ENCODE assay signal across 8 mouse cellular contexts in the genomic region with DNA sequence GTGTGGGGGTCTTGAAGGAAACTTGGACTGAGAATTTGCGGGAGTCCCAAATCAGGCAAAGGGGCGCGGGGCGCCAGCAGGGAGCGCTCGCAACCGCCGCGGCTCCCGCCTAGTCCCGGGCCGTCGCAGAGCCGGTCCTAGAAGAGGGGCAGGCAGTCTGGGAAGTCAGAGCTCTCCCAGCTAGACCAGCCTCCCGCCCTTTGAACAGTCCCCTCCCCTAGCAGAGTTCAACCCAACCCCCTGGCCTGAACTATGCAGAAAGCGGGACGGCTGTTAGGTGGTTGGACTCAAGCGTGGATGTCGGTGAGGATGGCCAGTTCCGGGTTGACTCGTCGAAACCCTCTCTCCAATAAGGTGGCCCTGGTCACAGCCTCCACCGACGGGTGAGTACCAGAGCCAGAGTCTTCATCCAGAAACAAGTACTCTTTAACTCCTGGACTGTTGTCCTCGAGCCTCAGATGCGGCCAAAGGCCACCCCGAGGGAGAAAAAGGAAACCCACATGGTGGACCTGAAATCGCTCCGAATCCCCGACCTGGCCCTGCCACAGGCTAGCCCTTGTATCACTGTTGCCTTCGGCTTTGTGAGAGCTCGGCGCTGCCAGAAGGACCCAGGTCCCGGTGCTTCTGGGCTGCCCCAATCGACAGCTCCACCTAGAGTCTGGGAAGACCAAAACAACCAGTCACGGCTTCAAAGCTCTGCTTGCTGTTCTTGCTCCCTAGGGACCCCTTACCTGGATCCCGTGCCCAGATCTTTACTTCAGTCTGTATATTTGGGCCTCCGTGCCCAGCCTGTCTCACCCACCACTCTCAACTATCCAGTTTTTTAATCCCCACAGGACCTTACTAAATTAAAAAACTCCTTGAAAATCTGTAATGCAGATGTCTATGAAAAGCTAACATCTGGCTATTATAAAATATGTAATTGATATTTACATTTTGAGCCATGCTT. TPM values are rescaled to one million over a fixed set of nuclear protein-coding genes. Genes with fewer than 3 reads are reported as not detected.
A peak's percentile ranks its signal among the peaks of the same experiment; 100 is the strongest.
DNase-seq lines count a peak whose midpoint lies in the region; ATAC-seq and TF ChIP-seq lines count a peak whose summit lies in the region.

TSS of gene Dhrs4 (plus strand) at position 108 of the 949 bp plus-strand sequence.

- peak within 1 kb of the TSS; percentile 59 for H3K4me2 ChIP-seq in lung, embryonic 16.5 days (ENCODE audit: low read depth, low read length)

- H3K27ac ChIP-seq in cerebellum, adult 2 months (ENCODE audit: insufficient read depth, low read length) = peak within 1 kb of the TSS; percentile 16; the same call in 1 of the 2 replicates
- peak within 1 kb of the TSS; percentile 69 for H3K27ac ChIP-seq in lung, embryonic 16.5 days (ENCODE audit: low read length)
- H3K27ac ChIP-seq in thymus, adult 2 months (ENCODE audit: control insufficient read depth, insufficient read depth, low read length) = peak within 1 kb of the TSS; percentile 80

- TF ChIP-seq POLR2A in cerebellum, adult 2 months (IDR thresholded peaks at IDR 0.05; ENCODE audit: borderline replicate concordance, insufficient read depth, low read length) = peak; percentile 53; the same call in 1 of the 2 replicates
- 0 out of 2 replicates have a peak, but pooled peaks have one; percentile 2 for TF ChIP-seq POLR2A in thymus, adult 2 months (IDR thresholded peaks at IDR 0.05; ENCODE audit: control insufficient read depth, extremely low read depth, insufficient read depth, low read length, poor library complexity)

- peaks cover 7% of the 10 kb centered on the region for H3K36me3 ChIP-seq in lung, embryonic 16.5 days (ENCODE audit: control insufficient read depth, insufficient read depth, low read length)
- no peaks in the 10 kb centered on the region for H3K36me3 ChIP-seq in thymus, adult 2 months (ENCODE audit: control insufficient read depth, insufficient read depth, low read length)

- peak; percentile 62; the same call in 1 of the 2 replicates for TF ChIP-seq CTCF in cerebellum, adult 2 months (IDR thresholded peaks at IDR 0.05; ENCODE audit: borderline replicate concordance, insufficient read depth, low read depth, low read length)
- peak; percentile 80 for TF ChIP-seq CTCF in thymus, adult 2 months (IDR thresholded peaks at IDR 0.05; ENCODE audit: borderline replicate concordance, control insufficient read depth, extremely low read depth, insufficient read depth, low read length, poor library complexity)

- H3K27me3 ChIP-seq in cerebellum, adult 2 months (ENCODE audit: control insufficient read depth, insufficient read depth, low read length) = no peaks in the 10 kb centered on the region
- no peaks in the 10 kb centered on the region for H3K27me3 ChIP-seq in lung, embryonic 16.5 days (ENCODE audit: control insufficient read depth, insufficient read depth, low read depth, low read length)
- no peaks in the 10 kb centered on the region for H3K27me3 ChIP-seq in thymus, adult 2 months (ENCODE audit: control insufficient read depth, insufficient read depth, low read length)

- H3K4me1 ChIP-seq in cerebellum, adult 2 months (ENCODE audit: control insufficient read depth, insufficient read depth, low read length) = peaks cover 4% of the 10 kb centered on the region; the same call in 1 of the 2 replicates
- peaks cover 10% of the 10 kb centered on the region for H3K4me1 ChIP-seq in lung, embryonic 16.5 days (replicated peaks; ENCODE audit: control insufficient read depth, insufficient read depth, low read length)
- no peaks in the 10 kb centered on the region for H3K4me1 ChIP-seq in thymus, adult 2 months (replicated peaks; ENCODE audit: control insufficient read depth, insufficient read depth, low read length)

- H3K9ac ChIP-seq in lung, embryonic 16.5 days (ENCODE audit: low read length) = peak within 1 kb of the TSS; percentile 76

- ATAC-seq in frontal cortex, adult (ENCODE audit: low TSS enrichment) = peak; percentile 98
- peak; percentile 88 to 92 for ATAC-seq in hematopoietic stem cell, adult 5-6 weeks (replicated peaks in 1 of 2; ENCODE audit: insufficient read depth in 1 of 2, low FRiP score in 2 of 2, low TSS enrichment in 1 of 2, low read depth in 1 of 2, poor library complexity in 2 of 2, severe bottlenecking in 2 of 2)
- ATAC-seq in lung, embryonic 16.5 days (ENCODE audit: low read depth) = peak; percentile 99

- H3K9me3 ChIP-seq in lung, embryonic 16.5 days (ENCODE audit: control insufficient read depth, low read length) = no peaks in the 10 kb centered on the region

- WGBS in cerebellum, adult 2 months = 2% methylated on average over 38 of the region's 38 CpGs
- under 1% methylated on average over 37 of the region's 38 CpGs for WGBS in lung, embryonic 16.5 days
- 1% methylated on average over 38 of the region's 38 CpGs for WGBS in thymus, adult 2 months

- peak within 1 kb of the TSS; percentile 84 for H3K4me3 ChIP-seq in cerebellum, adult 2 months (replicated peaks; ENCODE audit: insufficient read depth, low read depth, low read length)
- peak within 1 kb of the TSS; percentile 63 for H3K4me3 ChIP-seq in lung, embryonic 16.5 days (ENCODE audit: low read length)
- peak within 1 kb of the TSS; percentile 85 for H3K4me3 ChIP-seq in thymus, adult 2 months (ENCODE audit: control insufficient read depth, insufficient read depth, low read length)

- peak; percentile 74 for DNase-seq in MEL-GATA-1-ER (ENCODE audit: extremely low read depth, low read depth)
- peak; percentile 82 to 83 for DNase-seq in cerebellum, adult 2 months
- peak; percentile 58 for DNase-seq in layer of hippocampus, adult 9-10 months (ENCODE audit: low spot score)
- DNase-seq in ovary, adult 18-20 months (ENCODE audit: low spot score) = peak; percentile 74
- DNase-seq in thymus, adult 2 months = peak; percentile 86

RNA-seq across cellular contexts. Expression of gene Dhrs4, which starts in this region (rescaled TPM):
- 18.5 and 18.7 TPM in 2 replicates for polyA plus RNA-seq in cerebellum, adult 2 months (2012; rRNA removed)
- total RNA-seq in hematopoietic stem cell, adult 5-6 weeks (2017) = 68.5 and 99.2 TPM in 2 replicates
- 101 and 106 TPM in 2 replicates for polyA plus RNA-seq in lung, embryonic 16.5 days (2015; fragmentation: Nextera tagmentation; extraction: Ambion mirVana)
- polyA plus RNA-seq in thymus, adult 2 months (2012; rRNA removed) = 38.3 and 46.8 TPM in 2 replicates

Comparison
In these comparisons a context has a peak if more than half of its experiments do, and no peak if none do; other contexts are left out.
1. Peak in every context shown above with its lines: DNase-seq, ATAC-seq, H3K4me3 ChIP-seq and H3K27ac ChIP-seq.
2. H3K27ac ChIP-seq: peak in every context shown above with its lines; median percentile 80 in thymus, adult 2 months; 69 in lung, embryonic 16.5 days; 16 in cerebellum, adult 2 months.